Mouse (Mus musculus): ENCODE measurements at regions not wholly inside any gene's neighbourhood (a gene's known extent, or its start where the extent isn't known, plus 50 kb on each side); places are given as distances from the start of the nearest gene placed in this dataset.
"Not testable (repeated sequence)": the region's sequence is repeated elsewhere in the genome, so short reads cannot be mapped to it uniquely, and the experiment has no call there.

DNA sequence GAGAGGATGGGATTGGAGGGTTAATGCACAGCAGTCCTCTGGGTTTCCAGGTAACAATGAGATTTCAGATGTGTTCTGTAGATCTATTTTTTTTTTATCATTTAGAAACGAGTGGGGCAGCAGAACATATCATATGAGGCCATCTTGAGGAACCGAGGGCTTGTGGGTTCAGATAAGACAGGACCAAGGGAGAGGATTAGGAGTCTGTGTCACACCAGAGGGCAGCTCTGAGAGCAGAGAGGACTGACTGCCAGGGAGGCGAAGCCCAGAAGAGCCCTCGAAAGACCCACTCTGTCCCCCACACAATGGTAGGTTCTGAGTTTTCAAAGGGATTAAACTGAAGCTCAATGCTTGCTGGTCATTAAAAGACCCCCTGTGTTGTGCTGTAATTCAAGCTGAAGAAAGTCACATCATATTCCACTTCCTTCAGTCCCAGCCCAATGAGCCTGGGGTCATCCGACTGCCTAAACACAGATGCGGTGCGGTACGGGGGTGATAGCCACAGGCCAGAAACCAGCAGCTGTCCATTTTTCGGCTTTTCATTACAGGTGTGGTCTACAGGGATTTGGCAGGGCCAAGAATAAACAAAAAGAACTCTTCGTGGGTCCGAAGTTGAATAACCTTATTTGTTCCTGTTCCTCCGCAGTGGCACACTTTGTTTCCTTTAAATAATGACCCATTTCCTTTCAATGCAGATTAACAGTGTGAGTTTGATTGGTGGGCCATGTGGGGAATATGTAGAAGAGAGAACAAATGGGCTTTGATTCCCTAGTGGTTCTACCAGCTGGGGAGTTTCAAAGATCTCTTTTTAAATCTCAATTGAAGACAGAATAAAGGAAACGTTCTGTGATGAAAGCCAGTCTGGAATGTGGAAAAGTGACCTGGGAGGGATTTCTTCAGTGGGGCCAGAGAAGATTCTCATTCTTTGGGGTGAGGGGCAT lies 234.5 kb downstream of the Sec16b start:
- intact Hi-C loops (cut with DNase I), result loop anchor here (5.0 to 10.0 kb wide), 2 partner anchors 184 to 914 kb away; no protein-coding TSS in a partner anchor
- no peak for DNase-seq (ENCODE audit: low spot score in 2 of 2)

DNA sequence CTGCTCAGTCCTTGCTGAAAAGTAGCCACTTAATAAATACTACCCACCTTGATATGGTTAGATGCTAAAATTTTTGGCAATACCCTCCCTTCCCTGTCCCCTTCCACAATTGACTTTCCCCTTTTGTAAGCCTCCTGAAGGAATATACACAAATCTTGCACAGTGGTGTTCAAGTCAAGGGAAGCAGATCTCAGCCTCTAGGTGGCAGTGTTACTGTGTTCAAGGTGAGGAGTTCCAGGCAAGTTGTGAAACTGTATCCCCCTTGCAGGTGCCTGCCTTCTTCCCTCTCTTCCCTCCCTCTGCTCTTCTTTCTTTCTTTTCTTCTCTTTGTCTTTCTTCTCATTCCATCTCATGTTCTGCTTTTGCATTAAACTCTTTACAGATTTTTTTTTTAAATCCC lies 239.1 kb downstream of the Sec16b start:
- peak; percentile 82 to 88 for DNase-seq (ENCODE audit: low spot score in 2 of 2)
- intact Hi-C loops (cut with DNase I), result loop anchor here (5.0 to 10.0 kb wide), 2 partner anchors 522 to 909 kb away; no protein-coding TSS in a partner anchor

- intact Hi-C loops (cut with DNase I), result loop anchor here (10.0 kb wide), 1 partner anchor 600 kb away; the partner anchor contains the start of gene Brinp2
- no peak for DNase-seq (ENCODE audit: low spot score in 2 of 2)
Observed at GRCm38 (mm10) chr1:157755015-157755649, 248.6 kb downstream of the Sec16b start.

- intact Hi-C loops (cut with DNase I), result loop anchor here (10.0 kb wide), 1 partner anchor 598 kb away; the partner anchor contains the start of gene Brinp2
- DNase-seq (ENCODE audit: low spot score in 2 of 2), result no peak
Observed at GRCm38 (mm10) chr1:157756977-157757376, 250.4 kb downstream of the Sec16b start.

DNA sequence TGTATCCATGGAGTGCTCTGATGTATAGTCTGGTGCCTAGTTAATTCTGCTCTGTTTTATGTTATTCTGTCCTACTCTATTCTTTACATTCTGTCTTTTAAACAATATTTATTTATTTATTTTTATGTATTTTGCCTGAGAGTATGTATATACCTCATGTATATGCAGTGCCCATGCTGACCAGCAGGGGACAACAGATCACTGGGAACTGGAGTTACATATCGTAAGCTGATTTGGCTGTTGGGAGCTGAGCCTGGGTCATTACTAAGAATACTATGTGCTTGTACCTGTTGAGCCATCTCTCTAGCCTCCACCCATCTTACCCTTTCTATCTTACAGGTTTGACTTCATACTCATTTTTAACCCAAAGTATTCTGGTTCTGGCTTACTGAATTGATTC lies 251.8 kb downstream of the Sec16b start:
- intact Hi-C loops (cut with DNase I), result loop anchor here (10.0 kb wide), 1 partner anchor 596 kb away; the partner anchor contains the start of gene Brinp2

DNA sequence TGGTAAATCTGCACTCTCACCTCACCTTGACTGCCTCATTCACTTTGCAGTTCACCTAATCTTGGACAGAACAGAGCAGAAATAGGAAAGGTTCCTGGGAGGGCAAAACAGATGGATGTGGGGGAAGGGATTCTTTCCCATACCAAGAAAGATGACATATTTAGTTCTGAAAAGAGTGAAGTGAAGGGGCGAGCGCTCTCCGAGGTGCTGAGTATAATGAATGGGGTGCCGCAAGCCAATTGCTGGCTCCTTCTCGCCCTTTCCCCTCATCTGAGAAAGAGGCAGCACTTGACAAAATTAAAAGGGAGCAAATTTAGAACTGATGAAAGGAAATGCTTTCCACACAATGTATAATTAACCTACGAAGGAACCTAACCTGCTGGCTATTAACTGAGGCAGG lies 261.7 kb downstream of the Sec16b start:
- intact Hi-C loops (cut with DNase I), result no loop called here
- DNase-seq (ENCODE audit: low spot score in 2 of 2), result no peak

More for the DNA sequence above, 251.8 kb downstream of the Sec16b start:
- no peak for DNase-seq (ENCODE audit: low spot score in 2 of 2)

DNA sequence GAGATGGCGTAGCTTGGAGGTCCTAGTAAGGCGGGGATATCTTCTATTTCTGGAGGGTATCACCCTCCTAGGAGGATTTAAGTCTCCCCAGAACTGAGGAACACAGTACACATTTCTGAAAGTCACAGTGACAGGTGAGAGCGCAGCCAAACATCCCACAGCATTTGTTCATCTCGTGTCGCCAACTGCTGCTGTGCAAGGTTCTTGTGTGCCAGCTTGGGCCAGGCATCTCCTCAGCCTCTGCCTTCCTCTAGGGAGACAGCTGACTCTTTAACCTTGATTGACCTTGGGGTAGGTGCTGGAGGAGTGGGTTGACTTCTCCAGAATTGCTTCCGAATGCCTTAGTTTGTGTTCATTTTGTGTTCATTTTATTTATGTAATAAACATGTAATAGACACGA lies 291.2 kb downstream of the Sec16b start:
- DNase-seq (ENCODE audit: low spot score in 2 of 2), result no peak
- intact Hi-C loops (cut with DNase I), result no loop called here

- DNase-seq (ENCODE audit: low spot score in 2 of 2), result no peak
- intact Hi-C loops (cut with DNase I), result no loop called here
Observed at GRCm38 (mm10) chr1:157798561-157799553, 292.3 kb downstream of the Sec16b start.

DNA sequence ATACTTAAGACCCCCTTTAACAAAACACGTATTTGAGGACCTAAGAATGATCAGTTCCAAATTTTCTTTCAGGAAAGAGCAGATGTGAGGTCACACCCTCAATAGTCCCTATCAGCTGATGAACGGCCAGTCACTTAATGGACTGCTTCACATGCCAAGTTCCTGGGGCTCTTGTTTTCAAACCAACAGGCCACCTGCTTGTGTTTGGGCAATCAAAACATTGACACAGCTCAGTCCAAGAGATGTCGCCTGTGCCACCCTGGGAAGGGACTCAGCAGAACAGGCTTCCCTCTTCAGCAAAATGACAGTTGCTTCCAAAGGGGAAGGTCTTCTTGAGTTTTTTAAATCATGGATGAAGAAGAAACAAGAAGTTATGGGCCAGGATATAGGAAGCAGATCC lies 294.6 kb downstream of the Sec16b start:
- intact Hi-C loops (cut with DNase I), result no loop called here
- no peak for DNase-seq (ENCODE audit: low spot score in 2 of 2)

- no peak for DNase-seq (ENCODE audit: low spot score in 2 of 2)
- intact Hi-C loops (cut with DNase I), result no loop called here
Observed at GRCm38 (mm10) chr1:157804229-157804628, 297.7 kb downstream of the Sec16b start.

- intact Hi-C loops (cut with DNase I), result no loop called here
- no peak for DNase-seq (ENCODE audit: low spot score in 2 of 2)
Observed at GRCm38 (mm10) chr1:157806296-157806695, 299.8 kb downstream of the Sec16b start.

DNA sequence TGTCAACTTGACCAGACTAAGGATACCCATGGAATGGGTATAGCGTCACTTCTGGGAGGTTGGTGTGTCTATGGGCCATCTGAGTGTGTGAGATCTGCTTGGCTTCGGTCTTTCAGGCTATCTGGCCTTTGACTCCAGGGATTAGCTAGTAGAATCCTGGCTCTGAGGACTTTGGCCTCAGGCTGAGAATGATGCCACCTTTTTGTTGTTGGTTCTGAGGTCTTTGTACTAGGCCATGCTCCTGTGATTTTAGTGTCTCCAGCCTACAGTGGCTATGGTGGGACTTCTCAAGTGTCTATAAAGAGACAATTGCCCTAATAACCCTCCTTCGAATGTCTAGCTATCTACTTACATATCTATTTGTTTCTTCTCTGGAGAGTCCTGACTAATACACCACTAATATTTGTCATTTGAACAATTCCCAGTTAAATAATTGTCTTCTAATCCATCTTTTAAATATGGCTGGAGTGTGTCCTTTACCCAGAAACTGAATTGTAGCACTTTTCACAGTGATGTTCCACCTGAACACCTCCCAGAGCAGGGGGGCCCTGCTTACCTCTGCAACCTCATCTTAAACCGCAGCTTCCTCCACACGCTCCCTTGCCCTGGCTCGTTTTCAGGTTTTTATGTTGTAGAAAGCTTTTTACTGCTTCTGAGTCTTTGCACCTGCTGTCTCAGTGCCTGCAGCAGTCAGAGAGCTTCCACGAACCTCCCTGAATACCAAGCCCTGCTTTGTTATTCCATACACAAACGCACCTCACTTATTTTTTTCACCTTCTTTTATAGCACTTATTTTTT lies 303.3 kb downstream of the Sec16b start:
- intact Hi-C loops (cut with DNase I), result no loop called here
- DNase-seq (ENCODE audit: low spot score in 2 of 2), result no peak

GRCm38 (mm10) chr1:157810657-157811056 lies 304.1 kb downstream of the Sec16b start:
- intact Hi-C loops (cut with DNase I), result no loop called here

DNA sequence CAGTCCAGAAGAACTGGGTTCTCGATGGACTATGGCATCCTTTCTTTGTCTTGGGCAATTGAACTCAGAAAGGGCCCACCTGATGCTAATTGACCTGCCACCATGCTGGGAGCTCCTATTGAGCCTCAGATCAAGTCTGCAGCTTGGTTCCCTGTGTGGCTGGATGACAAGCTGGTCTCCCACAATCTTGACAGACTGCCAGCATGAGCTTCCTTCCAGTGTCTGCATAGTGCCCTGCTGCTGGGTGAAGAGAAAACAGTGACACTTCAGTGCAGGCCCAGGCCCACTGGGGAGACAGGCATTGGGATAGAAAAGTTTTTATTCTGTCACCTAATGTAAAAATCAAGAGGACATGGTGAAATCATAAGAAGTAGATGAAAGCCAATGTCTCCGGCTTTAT lies 321.4 kb downstream of the Sec16b start:
- intact Hi-C loops (cut with DNase I), result no loop called here
- no peak for DNase-seq (ENCODE audit: low spot score in 2 of 2)

More at GRCm38 (mm10) chr1:157810657-157811056, 304.1 kb downstream of the Sec16b start:
- no peak for DNase-seq (ENCODE audit: low spot score in 2 of 2)

DNA sequence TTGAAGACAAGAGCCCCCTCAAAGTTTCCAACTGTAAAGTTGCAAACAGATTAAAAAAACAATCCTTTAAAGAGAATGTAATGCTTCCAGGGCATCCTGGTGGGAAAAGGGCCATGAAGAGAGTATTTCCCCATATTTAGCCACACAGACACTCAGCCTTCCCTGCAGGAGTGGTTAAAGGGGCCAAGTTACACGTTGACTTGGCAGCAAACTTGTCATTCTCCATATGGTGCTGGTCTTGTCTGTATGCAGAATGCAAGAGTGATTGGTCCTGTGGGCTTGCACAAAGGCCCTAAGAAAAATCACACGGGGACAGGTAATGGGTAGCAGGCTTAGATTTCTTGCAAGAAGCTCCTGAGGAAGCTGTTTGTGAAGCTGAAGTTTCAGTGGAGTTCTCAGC lies 325.0 kb downstream of the Sec16b start:
- no peak for DNase-seq (ENCODE audit: low spot score in 2 of 2)
- intact Hi-C loops (cut with DNase I), result no loop called here

DNA sequence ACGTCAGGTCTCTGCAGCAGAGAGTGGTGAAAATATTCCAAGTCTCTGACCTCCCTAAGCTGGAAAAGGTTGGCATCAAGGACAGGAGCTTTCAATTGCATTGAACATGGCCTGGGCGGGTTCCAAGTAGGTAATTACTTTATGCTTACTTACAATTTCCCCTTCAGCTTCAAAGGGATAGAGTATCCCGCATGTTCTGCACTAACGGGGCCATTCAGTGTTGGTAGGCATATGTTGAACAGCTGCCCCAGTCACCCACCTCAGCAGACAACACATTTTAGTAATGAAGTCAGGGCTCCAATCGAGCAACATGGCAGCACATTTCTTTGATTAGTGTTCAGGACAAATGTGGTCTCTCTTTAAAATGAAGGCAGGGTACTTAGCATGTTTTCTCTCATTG lies 366.2 kb downstream of the Sec16b start:
- intact Hi-C loops (cut with DNase I), result no loop called here
- DNase-seq (ENCODE audit: low spot score in 2 of 2), result no peak

GRCm38 (mm10) chr1:157875006-157875405 lies 368.5 kb downstream of the Sec16b start:
- DNase-seq (ENCODE audit: low spot score in 2 of 2), result no peak
- intact Hi-C loops (cut with DNase I), result no loop called here

GRCm38 (mm10) chr1:157877117-157877516 lies 370.6 kb downstream of the Sec16b start:
- intact Hi-C loops (cut with DNase I); DNase-seq (ENCODE audit: low spot score in 2 of 2): not testable (repeated sequence)

DNA sequence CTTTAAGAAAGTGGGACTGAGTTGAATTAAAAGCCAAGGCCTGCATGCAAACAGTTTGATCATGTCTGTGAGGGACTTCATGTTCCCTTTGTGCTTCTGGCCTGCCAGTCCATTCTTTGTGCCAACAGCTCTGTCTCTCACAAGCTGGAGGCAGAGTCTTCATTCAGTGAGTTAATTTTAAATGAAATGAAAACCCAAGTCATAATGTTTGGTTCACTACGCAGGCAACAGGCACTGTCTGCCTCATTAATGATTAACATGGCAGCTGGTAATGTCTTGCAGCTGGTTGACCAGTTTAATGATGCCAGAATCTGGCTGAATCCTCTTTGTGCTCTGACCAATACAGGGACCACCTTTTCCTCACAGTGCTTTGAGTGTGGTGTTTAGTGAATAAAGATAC lies 380.6 kb downstream of the Sec16b start:
- intact Hi-C loops (cut with DNase I), result loop anchor here (5.0 kb wide), 1 partner anchor 305 kb away; no protein-coding TSS in a partner anchor
- no peak for DNase-seq (ENCODE audit: low spot score in 2 of 2)
